Mouse (Mus musculus) c-Kit-positive CD71-positive TER-119-negative erythroid progenitor cells, embryonic 14.5 days (primary cell): ENCODE data around the gene Gm13769.
"Not testable (repeated sequence)": the region's sequence is repeated elsewhere in the genome, so short reads cannot be mapped to it uniquely, and the experiment has no call there.

Source experiments
- DNase-seq: peaks from one replicate; pipeline ENCODE4 v3.0.0-alpha.2; 2013; ENCODE audit warnings: low read depth

The Gm13769 gene

GRCm38 (mm10) chr2:90321900-90322299 lies at the start of gene Gm13769:
Gm13769 (plus strand) TSS chr2:90322200.
- not testable (repeated sequence) for DNase-seq

GRCm38 (mm10) chr2:90292741-90293140 lies 29.3 kb upstream of the Gm13769 start, which contains the start of gene Olfr1272:
Olfr1272 (minus strand) TSS chr2:90292841.
- DNase-seq, result no peak

GRCm38 (mm10) chr2:90346694-90347093 lies 24.7 kb downstream of the Gm13769 start:
- not testable (repeated sequence) for DNase-seq

GRCm38 (mm10) chr2:90351047-90351446 lies 29.0 kb downstream of the Gm13769 start:
- DNase-seq, result not testable (repeated sequence)

GRCm38 (mm10) chr2:90351540-90351939 lies 29.5 kb downstream of the Gm13769 start:
- DNase-seq, result not testable (repeated sequence)

- not testable (repeated sequence) for DNase-seq
Observed at GRCm38 (mm10) chr2:90359229-90359628, 37.2 kb downstream of the Gm13769 start.

- DNase-seq, result not testable (repeated sequence)
Observed at GRCm38 (mm10) chr2:90360199-90360598, 38.2 kb downstream of the Gm13769 start.
